Mouse (Mus musculus): ENCODE data around the gene Gm11541. TPM values are rescaled to one million over a fixed set of nuclear protein-coding genes. Genes with fewer than 3 reads are reported as not detected.
"Not testable (repeated sequence)": the region's sequence is repeated elsewhere in the genome, so short reads cannot be mapped to it uniquely, and the experiment has no call there.

Gene Gm11541
- total RNA-seq, 2 experiments from 2014 or later, result not detected

GRCm38 (mm10) chr11:94701401-94702215 is 2.7 kb downstream of the Gm11541 start:
- intact Hi-C loops (cut with DNase I; ENCODE audit: low total_unique reads), result no loop called here
- DNase-seq, result no peak

GRCm38 (mm10) chr11:94699399-94699798 is 4.9 kb downstream of the Gm11541 start:
- intact Hi-C loops (cut with DNase I; ENCODE audit: low total_unique reads), result no loop called here

GRCm38 (mm10) chr11:94697703-94698464 is 6.4 kb downstream of the Gm11541 start:
- no peak for DNase-seq
- intact Hi-C loops (cut with DNase I; ENCODE audit: low total_unique reads), result no loop called here

More at GRCm38 (mm10) chr11:94699399-94699798, 4.9 kb downstream of the Gm11541 start:
- DNase-seq, result no peak

- intact Hi-C loops (cut with DNase I; ENCODE audit: low total_unique reads), result no loop called here
- DNase-seq, result no peak
Observed at GRCm38 (mm10) chr11:94697140-94697539, 7.2 kb downstream of the Gm11541 start.

GRCm38 (mm10) chr11:94695508-94695907 is 8.8 kb downstream of the Gm11541 start:
- intact Hi-C loops (cut with DNase I; ENCODE audit: low total_unique reads), result no loop called here
- DNase-seq, result no peak

GRCm38 (mm10) chr11:94692502-94692901 is 11.8 kb downstream of the Gm11541 start:
- intact Hi-C loops (cut with DNase I; ENCODE audit: low total_unique reads); DNase-seq: not testable (repeated sequence)

GRCm38 (mm10) chr11:94687178-94687577 is 17.1 kb downstream of the Gm11541 start:
- DNase-seq, result no peak
- intact Hi-C loops (cut with DNase I; ENCODE audit: low total_unique reads), result no loop called here

- no peak for DNase-seq
- intact Hi-C loops (cut with DNase I; ENCODE audit: low total_unique reads), result no loop called here
Observed at GRCm38 (mm10) chr11:94682427-94682826, 21.9 kb downstream of the Gm11541 start.

- no peak for DNase-seq
- intact Hi-C loops (cut with DNase I; ENCODE audit: low total_unique reads), result no loop called here
Observed at GRCm38 (mm10) chr11:94681640-94682039, 22.7 kb downstream of the Gm11541 start.

- intact Hi-C loops (cut with DNase I; ENCODE audit: low total_unique reads), result no loop called here
- DNase-seq, result no peak
Observed at GRCm38 (mm10) chr11:94680639-94681038, 23.7 kb downstream of the Gm11541 start.

GRCm38 (mm10) chr11:94677607-94678145 is 26.6 kb downstream of the Gm11541 start:
- intact Hi-C loops (cut with DNase I; ENCODE audit: low total_unique reads), result no loop called here
- no peak for DNase-seq

GRCm38 (mm10) chr11:94676754-94677606 is 27.3 kb downstream of the Gm11541 start, which contains the start of gene Xylt2:
Gene Xylt2 (minus strand): TSS chr11:94677515.
- intact Hi-C loops (cut with DNase I; ENCODE audit: low total_unique reads), result no loop called here
- DNase-seq, result peak; percentile 92

GRCm38 (mm10) chr11:94676308-94676707 is 28.0 kb downstream of the Gm11541 start:
- intact Hi-C loops (cut with DNase I; ENCODE audit: low total_unique reads), result no loop called here
- no peak for DNase-seq

- DNase-seq, result no peak
- intact Hi-C loops (cut with DNase I; ENCODE audit: low total_unique reads), result no loop called here
Observed at GRCm38 (mm10) chr11:94675446-94675845, 28.9 kb downstream of the Gm11541 start.

GRCm38 (mm10) chr11:94674984-94675383 is 29.3 kb downstream of the Gm11541 start:
- intact Hi-C loops (cut with DNase I; ENCODE audit: low total_unique reads), result no loop called here
- no peak for DNase-seq

- intact Hi-C loops (cut with DNase I; ENCODE audit: low total_unique reads), result no loop called here
- no peak for DNase-seq
Observed at GRCm38 (mm10) chr11:94665281-94665680, 39.0 kb downstream of the Gm11541 start.

GRCm38 (mm10) chr11:94661344-94661743 is 43.0 kb downstream of the Gm11541 start:
- intact Hi-C loops (cut with DNase I; ENCODE audit: low total_unique reads), result no loop called here
- no peak for DNase-seq

- intact Hi-C loops (cut with DNase I; ENCODE audit: low total_unique reads), result no loop called here
Observed at GRCm38 (mm10) chr11:94653663-94654436, 50.4 kb downstream of the Gm11541 start, which contains the start of the genes Mrpl27 and Eme1. Gene Mrpl27 (plus strand): TSS chr11:94653767. Gene Eme1 (minus strand): TSS chr11:94653964.

GRCm38 (mm10) chr11:94652973-94653372 is 51.3 kb downstream of the Gm11541 start:
- no peak for DNase-seq
- intact Hi-C loops (cut with DNase I; ENCODE audit: low total_unique reads), result no loop called here

More at GRCm38 (mm10) chr11:94653663-94654436, 50.4 kb downstream of the Gm11541 start, which contains the start of the genes Mrpl27 and Eme1:
- DNase-seq, result peak; percentile 82

All from gastrocnemius, postnatal 14 days (tissue).